7 mouse cellular contexts compared by ENCODE assay signal in genomic region chr11:88164213-88164723, GRCm38 (mm10). TPM values are rescaled to one million over a fixed set of nuclear protein-coding genes. Genes with fewer than 3 reads are reported as not detected.
DNase-seq lines count a peak whose midpoint lies in the region; ATAC-seq and TF ChIP-seq lines count a peak whose summit lies in the region.

No protein-coding gene starts in this region.

- WGBS in kidney, embryonic 16.5 days: 73% methylated on average over 7 of the region's 7 CpGs
- WGBS in embryonic facial prominence, embryonic 13.5 days: 76% methylated on average over 7 of the region's 7 CpGs

- DNase-seq in kidney, adult 18-20 months: no peak
- peak; percentile 85 for DNase-seq in MEL (ENCODE audit: low read depth, low spot score)
- DNase-seq in spleen, postnatal 10 days (ENCODE audit: low spot score in 2 of 2): no peak
- no peak for DNase-seq in lung, postnatal 10 days

- H3K27me3 ChIP-seq in kidney, embryonic 16.5 days (ENCODE audit: insufficient read depth, low read length): no peaks in the 10 kb centered on the region
- H3K27me3 ChIP-seq in MEL (ENCODE audit: control insufficient read depth in 1 of 2, insufficient read depth in 2 of 2, low read length in 2 of 2): no peaks in the 10 kb centered on the region
- peaks cover 7% of the 10 kb centered on the region for H3K27me3 ChIP-seq in embryonic facial prominence, embryonic 13.5 days

- TF ChIP-seq POLR2A in MEL (IDR thresholded peaks at IDR 0.05; ENCODE audit: control insufficient read depth in 1 of 2, insufficient read depth in 1 of 2, low read depth in 1 of 2, low read length in 2 of 2, poor library complexity in 1 of 2): no peak; a peak in 1 of 4 replicates

- H3K9me3 ChIP-seq in kidney, embryonic 16.5 days (ENCODE audit: low read length): no peaks in the 10 kb centered on the region
- no peaks in the 10 kb centered on the region for H3K9me3 ChIP-seq in MEL (replicated peaks; ENCODE audit: insufficient read depth, low read length)
- H3K9me3 ChIP-seq in embryonic facial prominence, embryonic 13.5 days: no peaks in the 10 kb centered on the region

- ATAC-seq in kidney, embryonic 16.5 days (ENCODE audit: low FRiP score, low TSS enrichment): no peak
- ATAC-seq in embryonic facial prominence, embryonic 13.5 days (ENCODE audit: insufficient number of reproducible peaks, insufficient read depth, low FRiP score, low TSS enrichment, low read depth): no peak
- ATAC-seq in megakaryocyte progenitor cell, adult 5-6 weeks (replicated peaks; ENCODE audit: poor library complexity): peak; percentile 84

- no peak for TF ChIP-seq CTCF in MEL (IDR thresholded peaks at IDR 0.05 in 2 of 3, conservative IDR thresholded peaks at IDR 0.05 in 1 of 3; ENCODE audit: control insufficient read depth in 1 of 3, insufficient read depth in 1 of 3, low read depth in 2 of 3, low read length in 3 of 3, poor library complexity in 1 of 3, severe bottlenecking in 1 of 3)

- H3K9ac ChIP-seq in kidney, embryonic 16.5 days (replicated peaks; ENCODE audit: low read length): peak overlapping the region; percentile 48
- H3K9ac ChIP-seq in MEL (ENCODE audit: control insufficient read depth, low read depth, low read length, poor library complexity, severe bottlenecking): peak overlapping the region; percentile 34
- peak overlapping the region; percentile 56 for H3K9ac ChIP-seq in embryonic facial prominence, embryonic 13.5 days

- H3K36me3 ChIP-seq in kidney, embryonic 16.5 days (ENCODE audit: insufficient read depth, low read length): no peaks in the 10 kb centered on the region
- peaks cover 0 to 4% of the 10 kb centered on the region in 2 experiments; a peak in 2 of 4 replicates for H3K36me3 ChIP-seq in MEL (ENCODE audit: control insufficient read depth in 1 of 2, insufficient read depth in 2 of 2, low read length in 2 of 2)
- H3K36me3 ChIP-seq in embryonic facial prominence, embryonic 13.5 days: no peaks in the 10 kb centered on the region

- peak; percentile 71 to 76 for TF ChIP-seq EP300 in MEL (IDR thresholded peaks at IDR 0.05; ENCODE audit: low read depth in 1 of 2, low read length in 2 of 2)

- H3K4me2 ChIP-seq in kidney, embryonic 16.5 days (replicated peaks; ENCODE audit: low read depth, low read length): no peak overlapping the region; the same call in 1 of the 2 replicates
- H3K4me2 ChIP-seq in embryonic facial prominence, embryonic 13.5 days: no peak overlapping the region

- no peak for TF ChIP-seq RAD21 in MEL (IDR thresholded peaks at IDR 0.05; ENCODE audit: low read depth, low read length)

- H3K4me1 ChIP-seq in kidney, embryonic 16.5 days (ENCODE audit: insufficient read depth, low read length): peaks cover 53% of the 10 kb centered on the region
- H3K4me1 ChIP-seq in MEL (ENCODE audit: control insufficient read depth in 1 of 2, insufficient read depth in 2 of 2, low read length in 2 of 2): peaks cover 0 to 19% of the 10 kb centered on the region in 2 experiments; a peak in 3 of 4 replicates
- H3K4me1 ChIP-seq in embryonic facial prominence, embryonic 13.5 days: peaks cover 49% of the 10 kb centered on the region

- no peak overlapping the region for H3K4me3 ChIP-seq in kidney, embryonic 16.5 days (ENCODE audit: low read length)
- peak overlapping the region; percentile 51 to 55; a peak in 3 of 4 replicates for H3K4me3 ChIP-seq in MEL (ENCODE audit: control insufficient read depth in 1 of 2, insufficient read depth in 1 of 2, low read depth in 2 of 2, low read length in 2 of 2)
- H3K4me3 ChIP-seq in embryonic facial prominence, embryonic 13.5 days: no peak overlapping the region

- H3K79me2 ChIP-seq in MEL (ENCODE audit: control insufficient read depth, insufficient read depth, low read length, poor library complexity): no peaks in the 10 kb centered on the region; the same call in 1 of the 2 replicates

- H3K27ac ChIP-seq in kidney, embryonic 16.5 days (ENCODE audit: low read length): peak overlapping the region; percentile 83
- peak overlapping the region; percentile 41 for H3K27ac ChIP-seq in MEL (ENCODE audit: control insufficient read depth, low read depth, low read length)
- H3K27ac ChIP-seq in embryonic facial prominence, embryonic 13.5 days: peak overlapping the region; percentile 88

TF ChIP-seq in MEL, 35 proteins besides CTCF, POLR2A, EP300 and RAD21:
- TF ChIP-seq SIN3A (IDR thresholded peaks at IDR 0.05; ENCODE audit: low read length) (peak; percentile 16; the same call in 1 of the 2 replicates), ETS1 (IDR thresholded peaks at IDR 0.05; ENCODE audit: low read depth, low read length) (peak; percentile 74), MAZ (IDR thresholded peaks at IDR 0.05; ENCODE audit: low read depth, low read length) (no peak), MEF2A (IDR thresholded peaks at IDR 0.05; ENCODE audit: extremely low read depth, insufficient replicate concordance, low read depth, low read length, poor library complexity, severe bottlenecking) (no peak), ZC3H11A (IDR thresholded peaks at IDR 0.05; ENCODE audit: low read depth, low read length) (no peak), BHLHE40 (IDR thresholded peaks at IDR 0.05; ENCODE audit: borderline replicate concordance, low read depth, low read length) (no peak), TBP (IDR thresholded peaks at IDR 0.05; ENCODE audit: low read depth, low read length) (peak; percentile 70; the same call in 1 of the 2 replicates), RCOR1 (IDR thresholded peaks at IDR 0.05; ENCODE audit: low read depth, low read length) (peak; percentile 20; the same call in 1 of the 2 replicates), SMC3 (IDR thresholded peaks at IDR 0.05; ENCODE audit: low read depth, low read length) (no peak), GABPA (IDR thresholded peaks at IDR 0.05; ENCODE audit: low read depth, low read length) (no peak), E2F4 (IDR thresholded peaks at IDR 0.05; ENCODE audit: borderline replicate concordance, low read depth, low read length) (no peak), USF1 (IDR thresholded peaks at IDR 0.05; ENCODE audit: low read depth, low read length) (no peak), ZMIZ1 (IDR thresholded peaks at IDR 0.05; ENCODE audit: low read depth, low read length) (no peak), CHD1 (IDR thresholded peaks at IDR 0.05; ENCODE audit: low read depth, low read length) (no peak), TCF12 (IDR thresholded peaks at IDR 0.05; ENCODE audit: low read depth, low read length) (peak; percentile 60; the same call in 1 of the 2 replicates), GATA1 (IDR thresholded peaks at IDR 0.05; ENCODE audit: low read depth, low read length) (peak; percentile 44), HCFC1 (IDR thresholded peaks at IDR 0.05; ENCODE audit: low read depth, low read length) (no peak), NRF1 (IDR thresholded peaks at IDR 0.05; ENCODE audit: insufficient read depth, low read depth, low read length, poor library complexity, severe bottlenecking) (no peak), TAL1 (IDR thresholded peaks at IDR 0.05; ENCODE audit: low read length) (peak; percentile 68), MXI1 (IDR thresholded peaks at IDR 0.05; ENCODE audit: low read depth, low read length) (no peak), MAFK (IDR thresholded peaks at IDR 0.05; ENCODE audit: borderline replicate concordance, low read depth, low read length) (no peak), ELF1 (IDR thresholded peaks at IDR 0.05; ENCODE audit: low read depth, low read length) (no peak), NELFE (IDR thresholded peaks at IDR 0.05; ENCODE audit: low read depth, low read length) (no peak), UBTF (IDR thresholded peaks at IDR 0.05; ENCODE audit: borderline replicate concordance, insufficient read depth, low read depth, low read length) (no peak), ZKSCAN1 (IDR thresholded peaks at IDR 0.05; ENCODE audit: low read depth, low read length) (peak; percentile 96), JUND (IDR thresholded peaks at IDR 0.05; ENCODE audit: low read depth, low read length) (no peak), CHD2 (IDR thresholded peaks at IDR 0.05; ENCODE audit: low read length) (no peak), MYB (IDR thresholded peaks at IDR 0.05; ENCODE audit: low read depth, low read length) (no peak), POLR2AphosphoS2 (IDR thresholded peaks at IDR 0.05; ENCODE audit: low read length) (no peak), MYC (IDR thresholded peaks at IDR 0.05; ENCODE audit: low read depth, low read length) (peak; percentile 52; the same call in 1 of the 2 replicates)

RNA-seq across cellular contexts. Expression of gene Mrps23, which starts 39.9 kb away (rescaled TPM):
- 61.5 and 66.6 TPM in 2 replicates for polyA plus RNA-seq in kidney, embryonic 16.5 days (2015; fragmentation: Nextera tagmentation; extraction: Ambion mirVana)
- total RNA-seq in MEL (2012; rRNA removed): 362 and 381 TPM in 2 replicates
- polyA plus RNA-seq in MEL (2012; ENCODE audit: insufficient read depth in 1 of 2, insufficient read length in 2 of 2, low read depth in 1 of 2, low replicate concordance in 2 of 2, missing spikeins in 1 of 2): 100 to 1,000 TPM in 1 of 2 experiments, not detected in 1; 190 TPM
- polyA plus RNA-seq in embryonic facial prominence, embryonic 13.5 days (2015; fragmentation: Nextera tagmentation; extraction: Ambion mirVana): 64.1 and 69.4 TPM in 2 replicates
- 64.5 and 73.5 TPM in 2 replicates for total RNA-seq in megakaryocyte progenitor cell, adult 5-6 weeks (2015)
- total RNA-seq in megakaryocyte progenitor cell, adult 5-6 weeks (2017): 49.0 and 90.6 TPM in 2 replicates

Comparison
In these comparisons a context has a peak if more than half of its experiments do, and no peak if none do; other contexts are left out.
1. H3K4me3 ChIP-seq: peak in MEL (2 of 2); none in kidney, embryonic 16.5 days (single experiment) and embryonic facial prominence, embryonic 13.5 days (single experiment).
2. Peak in every context shown above with its lines, with median percentiles within 50 percentile points of each other: H3K27ac ChIP-seq and H3K9ac ChIP-seq.